Mouse (Mus musculus): ENCODE data around the gene Nin. TPM values are rescaled to one million over a fixed set of nuclear protein-coding genes. Genes with fewer than 3 reads are reported as not detected.

The Nin gene
- polyA plus RNA-seq, 1 experiment from 2014 or later: 45.3 TPM

GRCm38 (mm10) chr12:70131042-70131675 is 17.6 kb upstream of the Nin start:
- H3K4me3 ChIP-seq (replicated peaks; ENCODE audit: low read length): peak overlapping the region; percentile 13
- no peaks in the 10 kb centered on the region for H3K36me3 ChIP-seq (ENCODE audit: control insufficient read depth, insufficient read depth)
- WGBS: 28% methylated on average over 20 of the region's 20 CpGs
- ATAC-seq: peak; percentile 63
- peak overlapping the region; percentile 22 for H3K9ac ChIP-seq (replicated peaks; ENCODE audit: low read depth, low read length)
- no peaks in the 10 kb centered on the region for H3K27me3 ChIP-seq (replicated peaks; ENCODE audit: control insufficient read depth, insufficient read depth, low read length)
- H3K4me2 ChIP-seq (ENCODE audit: low read length): peak overlapping the region; percentile 42
- peaks cover 6% of the 10 kb centered on the region for H3K4me1 ChIP-seq (replicated peaks; ENCODE audit: control insufficient read depth, insufficient read depth, low read length)
- H3K9me3 ChIP-seq (ENCODE audit: control insufficient read depth, low read length): no peaks in the 10 kb centered on the region
- H3K27ac ChIP-seq (ENCODE audit: low read length): peak overlapping the region; percentile 73

GRCm38 (mm10) chr12:70129105-70129504 is 15.6 kb upstream of the Nin start:
- Histone ChIP-seq H3K27me3 (replicated peaks; ENCODE audit: control insufficient read depth, insufficient read depth, low read length) (no peaks in the 10 kb centered on the region), H3K4me3 (replicated peaks; ENCODE audit: low read length) (no peak overlapping the region), H3K36me3 (ENCODE audit: control insufficient read depth, insufficient read depth) (no peaks in the 10 kb centered on the region), H3K27ac (ENCODE audit: low read length) (no peak overlapping the region), H3K4me1 (replicated peaks; ENCODE audit: control insufficient read depth, insufficient read depth, low read length) (peaks cover 6% of the 10 kb centered on the region), H3K4me2 (ENCODE audit: low read length) (no peak overlapping the region), H3K9me3 (ENCODE audit: control insufficient read depth, low read length) (no peaks in the 10 kb centered on the region), H3K9ac (replicated peaks; ENCODE audit: low read depth, low read length) (no peak overlapping the region)
- WGBS: 66% methylated on average over 5 of the region's 5 CpGs
- ATAC-seq: no peak

- H3K4me2 ChIP-seq (ENCODE audit: low read length): no peak overlapping the region
- H3K4me3 ChIP-seq (replicated peaks; ENCODE audit: low read length): no peak overlapping the region
- no peaks in the 10 kb centered on the region for H3K36me3 ChIP-seq (ENCODE audit: control insufficient read depth, insufficient read depth)
- 92% methylated on average over 4 of the region's 4 CpGs for WGBS
- H3K27me3 ChIP-seq (replicated peaks; ENCODE audit: control insufficient read depth, insufficient read depth, low read length): 0 out of 2 replicates have a peak, but pooled peaks cover 2% of the 10 kb centered on the region
- peaks cover 6% of the 10 kb centered on the region for H3K4me1 ChIP-seq (replicated peaks; ENCODE audit: control insufficient read depth, insufficient read depth, low read length)
- H3K9me3 ChIP-seq (ENCODE audit: control insufficient read depth, low read length): no peaks in the 10 kb centered on the region
- no peak for ATAC-seq
- H3K9ac ChIP-seq (replicated peaks; ENCODE audit: low read depth, low read length): no peak overlapping the region
- H3K27ac ChIP-seq (ENCODE audit: low read length): no peak overlapping the region
These were observed 13.1 kb upstream of the Nin start for GRCm38 (mm10) chr12:70126626-70127025.

- Histone ChIP-seq H3K27ac (ENCODE audit: low read length) (peak overlapping the region; percentile 67), H3K36me3 (ENCODE audit: control insufficient read depth, insufficient read depth) (no peaks in the 10 kb centered on the region), H3K4me3 (replicated peaks; ENCODE audit: low read length) (no peak overlapping the region), H3K9me3 (ENCODE audit: control insufficient read depth, low read length) (no peaks in the 10 kb centered on the region), H3K27me3 (replicated peaks; ENCODE audit: control insufficient read depth, insufficient read depth, low read length) (0 out of 2 replicates have a peak, but pooled peaks cover 2% of the 10 kb centered on the region), H3K4me1 (replicated peaks; ENCODE audit: control insufficient read depth, insufficient read depth, low read length) (peaks cover 4% of the 10 kb centered on the region; the same call in 1 of the 2 replicates), H3K9ac (replicated peaks; ENCODE audit: low read depth, low read length) (no peak overlapping the region), H3K4me2 (ENCODE audit: low read length) (no peak overlapping the region)
- peak; percentile 29; the same call in 1 of the 2 replicates for ATAC-seq
- WGBS: 59% methylated on average over 2 of the region's 2 CpGs
These were observed 6.0 kb upstream of the Nin start for GRCm38 (mm10) chr12:70119552-70119951.

GRCm38 (mm10) chr12:70118721-70119345 is 5.3 kb upstream of the Nin start:
- Histone ChIP-seq H3K4me3 (replicated peaks; ENCODE audit: low read length) (no peak overlapping the region), H3K9me3 (ENCODE audit: control insufficient read depth, low read length) (no peaks in the 10 kb centered on the region), H3K9ac (replicated peaks; ENCODE audit: low read depth, low read length) (no peak overlapping the region), H3K27ac (ENCODE audit: low read length) (peak overlapping the region; percentile 65), H3K36me3 (ENCODE audit: control insufficient read depth, insufficient read depth) (no peaks in the 10 kb centered on the region), H3K4me1 (replicated peaks; ENCODE audit: control insufficient read depth, insufficient read depth, low read length) (peaks cover 4% of the 10 kb centered on the region; the same call in 1 of the 2 replicates), H3K27me3 (replicated peaks; ENCODE audit: control insufficient read depth, insufficient read depth, low read length) (0 out of 2 replicates have a peak, but pooled peaks cover 2% of the 10 kb centered on the region), H3K4me2 (ENCODE audit: low read length) (no peak overlapping the region)
- WGBS: 57% methylated on average over 10 of the region's 10 CpGs
- ATAC-seq: peak; percentile 87

- 86% methylated on average over 10 of the region's 10 CpGs for WGBS
- no peaks in the 10 kb centered on the region for H3K36me3 ChIP-seq (ENCODE audit: control insufficient read depth, insufficient read depth)
- H3K27me3 ChIP-seq (replicated peaks; ENCODE audit: control insufficient read depth, insufficient read depth, low read length): 0 out of 2 replicates have a peak, but pooled peaks cover under 1% of the 10 kb centered on the region
- no peak overlapping the region for H3K4me3 ChIP-seq (replicated peaks; ENCODE audit: low read length)
- no peak overlapping the region for H3K4me2 ChIP-seq (ENCODE audit: low read length)
- peaks cover 4% of the 10 kb centered on the region; the same call in 1 of the 2 replicates for H3K4me1 ChIP-seq (replicated peaks; ENCODE audit: control insufficient read depth, insufficient read depth, low read length)
- no peaks in the 10 kb centered on the region for H3K9me3 ChIP-seq (ENCODE audit: control insufficient read depth, low read length)
- H3K9ac ChIP-seq (replicated peaks; ENCODE audit: low read depth, low read length): no peak overlapping the region
- H3K27ac ChIP-seq (ENCODE audit: low read length): no peak overlapping the region
- ATAC-seq: no peak
These were observed 3.6 kb upstream of the Nin start for GRCm38 (mm10) chr12:70117146-70117545.

GRCm38 (mm10) chr12:70112090-70112383 is 1.5 kb downstream of the Nin start:
- WGBS: 4% methylated on average over 15 of the region's 16 CpGs
- Histone ChIP-seq H3K27ac (ENCODE audit: low read length) (peak overlapping the region; percentile 92), H3K27me3 (replicated peaks; ENCODE audit: control insufficient read depth, insufficient read depth, low read length) (no peaks in the 10 kb centered on the region), H3K4me1 (replicated peaks; ENCODE audit: control insufficient read depth, insufficient read depth, low read length) (peaks cover 26% of the 10 kb centered on the region), H3K36me3 (ENCODE audit: control insufficient read depth, insufficient read depth) (no peaks in the 10 kb centered on the region), H3K4me3 (replicated peaks; ENCODE audit: low read length) (peak overlapping the region; percentile 81), H3K9me3 (ENCODE audit: control insufficient read depth, low read length) (no peaks in the 10 kb centered on the region), H3K4me2 (ENCODE audit: low read length) (peak overlapping the region; percentile 65), H3K9ac (replicated peaks; ENCODE audit: low read depth, low read length) (peak overlapping the region; percentile 96)
- ATAC-seq: no peak

- H3K4me2 ChIP-seq (ENCODE audit: low read length): peak overlapping the region; percentile 65
These were observed 2.0 kb downstream of the Nin start for GRCm38 (mm10) chr12:70111367-70112089.

GRCm38 (mm10) chr12:70111117-70111366 is 2.5 kb downstream of the Nin start:
- Histone ChIP-seq H3K4me3 (replicated peaks; ENCODE audit: low read length) (peak overlapping the region; percentile 81), H3K36me3 (ENCODE audit: control insufficient read depth, insufficient read depth) (no peaks in the 10 kb centered on the region), H3K27ac (ENCODE audit: low read length) (peak overlapping the region; percentile 92), H3K4me1 (replicated peaks; ENCODE audit: control insufficient read depth, insufficient read depth, low read length) (peaks cover 36% of the 10 kb centered on the region), H3K9me3 (ENCODE audit: control insufficient read depth, low read length) (no peaks in the 10 kb centered on the region), H3K9ac (replicated peaks; ENCODE audit: low read depth, low read length) (peak overlapping the region; percentile 96), H3K27me3 (replicated peaks; ENCODE audit: control insufficient read depth, insufficient read depth, low read length) (no peaks in the 10 kb centered on the region), H3K4me2 (ENCODE audit: low read length) (peak overlapping the region; percentile 65)
- 0% methylated on average over 12 of the region's 16 CpGs for WGBS
- ATAC-seq: peak; percentile 37

More at GRCm38 (mm10) chr12:70111367-70112089, 2.0 kb downstream of the Nin start:
- under 1% methylated on average over 93 of the region's 101 CpGs for WGBS
- H3K4me3 ChIP-seq (replicated peaks; ENCODE audit: low read length): peak overlapping the region; percentile 81
- H3K27me3 ChIP-seq (replicated peaks; ENCODE audit: control insufficient read depth, insufficient read depth, low read length): no peaks in the 10 kb centered on the region
- ATAC-seq: peak; percentile 86
- peaks cover 31% of the 10 kb centered on the region for H3K4me1 ChIP-seq (replicated peaks; ENCODE audit: control insufficient read depth, insufficient read depth, low read length)
- no peaks in the 10 kb centered on the region for H3K36me3 ChIP-seq (ENCODE audit: control insufficient read depth, insufficient read depth)
- H3K9me3 ChIP-seq (ENCODE audit: control insufficient read depth, low read length): no peaks in the 10 kb centered on the region
- H3K9ac ChIP-seq (replicated peaks; ENCODE audit: low read depth, low read length): peak overlapping the region; percentile 96
- peak overlapping the region; percentile 92 for H3K27ac ChIP-seq (ENCODE audit: low read length)
